Mouse (Mus musculus): ENCODE data around the gene Cxcl9.

Cxcl9 gene

DNA sequence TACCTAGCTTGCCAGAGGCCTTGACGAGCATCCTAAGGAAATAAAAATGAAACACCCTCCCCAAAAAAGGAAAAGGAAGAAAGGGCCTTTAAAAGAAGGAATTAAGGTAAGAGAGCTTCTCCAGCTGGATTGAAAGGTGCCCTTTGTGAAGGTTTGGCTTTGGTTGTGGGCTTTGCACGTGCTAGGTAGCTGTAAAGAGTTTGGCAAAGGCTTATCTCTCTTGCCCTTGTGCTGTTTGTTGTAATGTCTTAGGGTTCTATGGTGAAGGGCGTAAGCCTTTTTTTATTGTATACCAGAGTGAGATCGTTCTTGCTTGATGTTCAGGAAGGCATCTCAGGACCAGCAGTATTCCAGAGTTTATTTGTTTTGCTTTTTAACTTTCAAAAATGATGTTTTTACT is 12.7 kb upstream of the Cxcl9 start:
- 80% methylated on average over 4 of the region's 4 CpGs for WGBS

DNA sequence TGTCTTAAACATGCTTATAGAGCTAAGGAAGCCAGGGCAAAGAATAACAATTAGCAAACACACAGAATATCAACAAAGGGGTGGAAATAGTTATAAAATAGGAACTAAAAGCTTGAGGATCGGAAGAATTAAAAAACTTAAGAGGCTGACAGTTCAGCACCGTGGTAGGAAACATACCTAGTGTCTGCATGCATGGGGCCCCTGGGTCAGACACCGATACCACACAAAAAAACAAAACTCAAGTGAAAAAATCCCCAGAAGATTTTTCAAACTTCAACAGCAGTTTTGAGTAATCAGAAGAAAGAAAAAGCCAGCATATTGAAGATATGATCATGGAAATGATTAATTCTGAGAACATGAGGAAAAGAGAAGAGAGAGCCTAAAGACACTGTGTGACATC is 8.9 kb upstream of the Cxcl9 start:
- WGBS = 81% methylated on average over 3 of the region's 3 CpGs

DNA sequence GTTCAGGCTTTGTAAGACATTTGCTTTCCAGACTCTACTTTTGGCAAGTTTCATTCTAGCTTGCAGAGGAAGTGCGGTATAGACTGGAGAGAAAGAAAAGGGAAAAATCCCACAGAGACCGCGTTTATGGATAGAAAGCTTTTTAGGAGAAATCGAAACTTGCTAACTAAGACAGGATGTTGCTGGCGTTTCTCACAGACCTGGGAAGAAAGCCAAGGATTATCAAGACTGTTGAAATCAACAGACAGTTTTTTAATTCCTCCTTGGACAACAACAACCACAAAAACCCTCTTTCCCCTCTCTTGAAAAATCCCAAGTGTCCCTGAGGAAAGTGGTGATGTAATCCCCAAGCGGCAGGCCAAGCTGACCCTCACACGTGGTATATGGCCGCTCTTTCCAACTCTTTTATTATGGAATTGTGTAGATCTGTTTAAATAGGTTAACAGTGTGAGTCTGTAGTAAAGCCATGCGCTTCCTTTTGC is 4.5 kb upstream of the Cxcl9 start:
- 11% methylated on average over 9 of the region's 9 CpGs for WGBS

DNA sequence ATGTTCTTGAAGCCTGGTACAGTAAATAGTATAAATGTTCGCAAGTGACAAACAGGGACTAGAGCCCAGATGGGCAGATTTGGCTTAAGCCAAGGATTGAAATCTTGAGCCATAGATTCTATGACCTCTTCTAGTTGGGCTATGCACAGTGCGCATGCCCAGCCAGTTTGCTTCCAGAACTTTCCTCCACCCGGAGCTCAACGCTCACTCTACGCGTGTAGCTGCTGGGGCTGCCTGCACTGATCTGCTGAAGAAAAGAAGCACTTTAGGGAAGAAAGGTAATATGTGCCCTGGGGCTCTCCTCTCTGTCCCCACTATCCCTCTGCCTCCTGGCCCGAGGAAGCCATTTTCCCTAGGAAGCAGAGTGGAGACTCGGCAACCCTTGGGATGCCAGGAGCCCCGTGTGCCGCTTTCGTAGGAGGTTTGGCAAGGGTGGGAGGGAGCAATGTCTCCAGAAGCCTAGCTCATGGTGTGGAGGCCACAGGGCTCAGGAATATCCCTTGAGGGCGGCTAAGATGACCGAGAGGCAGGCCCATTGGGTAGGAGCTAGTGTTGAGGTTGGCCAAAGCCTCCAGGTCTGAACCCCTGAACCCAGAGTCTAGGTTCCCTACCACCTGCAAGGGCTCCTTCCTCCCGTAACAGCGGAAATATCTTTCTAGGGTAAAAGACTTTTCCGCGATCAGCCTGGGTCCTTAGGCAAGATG is 3.9 kb upstream of the Cxcl9 start, which contains the start of gene Art3:
Gene Art3, plus strand, starts transcription at position 193 of the 704 bp plus-strand sequence.
- WGBS = 86% methylated on average over 17 of the region's 17 CpGs

DNA sequence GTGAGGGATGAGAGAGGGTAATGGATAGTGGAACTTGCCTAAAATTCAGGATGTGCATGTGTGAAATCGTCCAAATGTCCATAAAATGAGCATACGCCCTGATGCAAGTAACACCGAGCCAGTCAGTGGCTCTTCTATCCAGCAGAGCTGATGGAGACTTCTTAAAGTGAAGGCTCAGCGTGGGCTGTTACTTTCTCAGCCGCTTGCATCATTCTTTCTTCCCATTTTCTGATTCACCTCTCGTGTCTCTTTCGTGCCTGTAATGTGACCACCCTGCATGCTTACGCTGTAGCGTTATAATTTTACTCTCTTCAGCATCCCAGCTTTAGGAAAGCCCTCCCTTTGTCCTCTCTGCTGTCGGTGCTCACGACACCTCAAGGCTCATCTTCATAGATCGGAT is 3.2 kb upstream of the Cxcl9 start:
- WGBS = 89% methylated on average over 12 of the region's 12 CpGs

DNA sequence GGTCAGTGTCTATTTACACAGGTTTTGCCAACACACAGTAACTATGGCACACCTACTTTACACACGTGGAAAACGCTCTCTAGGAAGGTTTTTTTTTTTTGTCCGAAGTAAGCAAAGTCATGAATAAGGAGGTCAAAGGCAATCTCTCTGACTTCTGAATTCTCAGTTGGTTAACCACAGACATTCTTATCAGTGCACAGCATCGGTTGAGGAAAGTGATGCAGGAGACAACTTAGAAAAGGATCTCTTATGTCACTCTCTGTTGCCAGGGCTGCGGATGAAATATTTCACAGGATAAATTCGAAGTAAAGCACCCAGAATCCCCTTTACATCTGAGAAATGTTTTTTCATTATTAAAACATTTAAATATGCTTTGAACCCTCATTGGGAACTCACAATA is 512 bp downstream of the Cxcl9 start:
- 84% methylated on average over 6 of the region's 6 CpGs for WGBS

DNA sequence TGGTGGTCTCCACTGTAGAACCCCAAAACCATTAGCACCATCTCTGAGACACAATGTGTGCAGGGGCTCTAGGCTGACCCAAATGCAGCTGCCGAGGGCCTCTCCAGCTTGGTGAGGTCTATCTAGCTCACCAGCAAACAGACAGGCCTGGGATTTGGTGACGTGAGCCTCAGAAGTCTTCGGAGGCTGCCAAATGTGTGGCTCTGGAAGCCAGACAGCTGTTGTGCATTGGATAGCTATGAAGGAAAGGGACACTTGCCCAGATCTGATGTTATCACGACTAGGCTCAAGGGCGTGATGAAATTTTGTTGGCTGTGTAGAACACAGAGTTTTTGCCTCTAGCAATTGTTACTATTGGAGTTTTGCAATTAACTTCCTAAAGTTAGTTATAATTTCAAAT is 4.6 kb downstream of the Cxcl9 start:
- 70% methylated on average over 5 of the region's 5 CpGs for WGBS

DNA sequence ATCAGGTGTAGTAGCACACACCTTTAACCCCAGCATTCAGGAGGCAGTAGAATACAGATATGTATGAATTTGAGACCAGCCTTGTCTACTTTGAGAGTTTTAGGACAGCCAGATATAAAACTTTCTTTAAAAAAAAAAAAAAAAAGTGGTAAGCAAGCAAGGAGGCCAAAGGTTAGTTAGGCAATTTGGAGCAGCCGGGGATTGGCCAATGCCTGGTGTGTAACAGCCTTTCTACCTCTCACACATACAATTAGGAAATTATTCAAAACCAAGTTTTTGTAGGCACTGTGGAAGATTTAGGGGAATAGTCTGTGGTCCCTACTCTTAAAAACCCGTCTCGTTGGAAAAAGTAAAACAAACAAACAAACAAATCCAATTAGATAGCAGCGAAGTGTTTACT is 5.3 kb downstream of the Cxcl9 start:
- 96% methylated on average over 4 of the region's 4 CpGs for WGBS

DNA sequence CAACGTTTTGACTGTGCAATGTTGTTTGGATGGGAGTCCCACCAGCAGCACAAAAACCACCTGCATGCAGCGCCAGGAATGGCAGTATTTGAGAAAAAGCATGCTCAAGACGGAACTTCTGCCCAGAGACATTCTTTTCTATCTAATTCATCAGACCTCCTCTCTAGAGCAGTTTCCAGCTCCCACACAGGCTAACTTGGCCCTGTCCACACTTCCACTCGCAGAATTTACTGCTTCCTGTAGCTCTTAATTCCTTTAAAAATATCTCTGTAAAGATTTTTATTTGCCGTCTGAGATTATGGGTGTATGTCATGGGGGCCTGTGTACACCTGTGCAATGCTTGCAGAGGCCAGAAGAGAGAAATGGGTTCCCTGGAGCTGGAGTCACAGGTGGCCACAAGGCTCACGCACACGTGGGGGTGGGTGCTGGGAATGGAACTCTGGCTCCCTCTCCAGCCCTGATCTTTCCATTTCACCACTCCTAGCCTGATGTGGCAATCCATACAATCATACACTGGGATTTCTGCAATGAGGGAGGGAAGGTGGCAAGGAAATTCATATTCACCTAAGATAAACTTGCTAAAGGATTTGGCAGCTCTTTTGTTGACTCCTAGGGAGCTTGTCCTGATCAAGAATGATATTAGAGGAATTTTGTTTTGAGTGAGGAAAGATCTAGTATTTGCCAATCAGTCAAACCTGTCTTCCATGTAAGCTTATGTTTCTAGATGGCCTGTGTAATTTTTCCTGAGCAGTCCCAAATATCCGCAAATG is 6.1 kb downstream of the Cxcl9 start:
- WGBS = 68% methylated on average over 8 of the region's 8 CpGs

DNA sequence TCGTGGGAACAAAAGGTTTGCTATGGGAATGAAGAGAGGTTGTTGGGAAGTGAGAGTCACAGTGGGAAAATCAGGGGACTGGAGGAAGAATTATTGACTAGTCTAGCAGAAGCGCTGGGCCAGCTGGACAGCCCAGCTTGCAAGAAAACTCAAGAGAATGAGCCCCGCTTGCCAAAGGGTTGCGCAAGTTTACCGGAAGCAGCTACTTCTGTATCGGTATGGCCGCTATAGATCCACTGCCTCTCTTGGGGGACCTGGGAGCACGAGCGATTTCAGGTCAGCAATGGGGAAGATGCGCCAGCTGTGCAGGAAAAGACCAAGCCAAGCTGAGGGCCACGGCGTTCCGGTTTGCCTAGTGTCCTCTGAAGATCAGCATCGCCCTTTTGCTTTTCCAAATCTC is 9.3 kb downstream of the Cxcl9 start:
- 87% methylated on average over 14 of the region's 14 CpGs for WGBS

DNA sequence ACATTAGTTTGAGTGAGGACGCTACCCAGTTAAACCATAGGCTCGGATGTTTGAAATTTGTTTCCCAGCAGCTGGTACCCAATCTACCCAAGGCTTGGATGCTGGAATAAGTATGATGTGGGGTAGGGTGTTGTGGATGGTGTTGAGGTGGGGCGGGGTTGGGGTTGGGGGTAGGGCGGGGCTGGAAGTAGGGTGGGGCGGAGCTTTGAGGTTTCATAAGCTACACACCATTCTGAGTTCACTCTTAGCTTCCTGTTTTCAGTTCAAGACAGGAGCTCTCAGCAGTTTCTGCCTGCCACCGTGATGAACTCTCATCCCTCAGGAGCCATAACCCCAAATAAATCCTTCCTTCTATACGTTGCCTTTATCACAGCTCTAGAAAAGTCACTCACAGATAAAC is 9.8 kb downstream of the Cxcl9 start:
- WGBS = 86% methylated on average over 7 of the region's 7 CpGs

DNA sequence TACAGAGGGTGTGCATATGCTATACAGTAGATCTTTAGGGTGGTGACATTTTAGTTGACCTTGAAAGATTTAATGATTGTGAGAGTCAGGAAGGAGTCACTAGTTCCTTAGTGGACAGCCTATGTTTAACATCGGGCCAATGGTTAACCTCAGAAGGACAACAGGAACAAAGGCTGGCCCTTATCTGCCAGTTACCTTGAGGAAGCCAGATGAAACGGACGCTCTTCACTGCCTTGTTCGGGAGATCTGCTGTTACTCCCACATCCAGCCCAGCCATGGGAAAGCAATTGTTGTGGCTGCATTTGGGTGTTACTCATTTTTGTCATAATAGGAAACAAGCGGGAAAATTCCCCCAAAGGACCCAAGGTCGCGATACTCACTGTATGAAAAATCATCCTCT is 14.1 kb downstream of the Cxcl9 start:
- WGBS = 81% methylated on average over 7 of the region's 7 CpGs

DNA sequence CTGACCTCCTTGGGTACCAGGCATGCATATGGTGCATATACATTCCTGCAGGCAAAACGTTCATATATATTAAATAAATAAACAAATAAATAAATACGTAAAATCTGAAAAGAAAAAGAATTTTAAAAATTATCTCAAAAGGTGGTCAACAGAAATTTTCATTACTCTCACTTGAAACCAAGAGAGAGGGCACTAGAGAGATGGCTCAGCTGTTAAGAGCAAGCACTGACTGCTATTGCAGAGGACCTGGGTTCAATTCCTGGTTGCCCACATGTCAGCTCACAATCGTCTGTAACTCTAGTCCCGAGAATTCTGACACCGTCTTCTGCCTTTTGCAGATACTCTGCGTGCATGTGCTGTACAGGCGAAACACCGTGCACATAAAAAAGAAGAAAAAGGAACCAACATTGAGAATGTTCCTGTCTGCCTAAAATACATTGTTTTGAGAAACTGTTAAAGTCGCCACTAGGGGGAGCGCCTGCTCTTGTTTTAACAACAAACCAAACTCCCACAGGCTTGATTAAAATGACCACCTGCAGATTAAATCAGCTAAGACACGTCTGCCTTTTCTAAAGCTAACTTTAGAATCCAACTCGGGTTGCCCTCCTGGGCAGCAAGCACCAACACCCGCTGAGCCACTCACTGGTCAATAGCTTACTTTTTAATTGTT is 15.7 kb downstream of the Cxcl9 start:
- 11% methylated on average over 13 of the region's 13 CpGs for WGBS

DNA sequence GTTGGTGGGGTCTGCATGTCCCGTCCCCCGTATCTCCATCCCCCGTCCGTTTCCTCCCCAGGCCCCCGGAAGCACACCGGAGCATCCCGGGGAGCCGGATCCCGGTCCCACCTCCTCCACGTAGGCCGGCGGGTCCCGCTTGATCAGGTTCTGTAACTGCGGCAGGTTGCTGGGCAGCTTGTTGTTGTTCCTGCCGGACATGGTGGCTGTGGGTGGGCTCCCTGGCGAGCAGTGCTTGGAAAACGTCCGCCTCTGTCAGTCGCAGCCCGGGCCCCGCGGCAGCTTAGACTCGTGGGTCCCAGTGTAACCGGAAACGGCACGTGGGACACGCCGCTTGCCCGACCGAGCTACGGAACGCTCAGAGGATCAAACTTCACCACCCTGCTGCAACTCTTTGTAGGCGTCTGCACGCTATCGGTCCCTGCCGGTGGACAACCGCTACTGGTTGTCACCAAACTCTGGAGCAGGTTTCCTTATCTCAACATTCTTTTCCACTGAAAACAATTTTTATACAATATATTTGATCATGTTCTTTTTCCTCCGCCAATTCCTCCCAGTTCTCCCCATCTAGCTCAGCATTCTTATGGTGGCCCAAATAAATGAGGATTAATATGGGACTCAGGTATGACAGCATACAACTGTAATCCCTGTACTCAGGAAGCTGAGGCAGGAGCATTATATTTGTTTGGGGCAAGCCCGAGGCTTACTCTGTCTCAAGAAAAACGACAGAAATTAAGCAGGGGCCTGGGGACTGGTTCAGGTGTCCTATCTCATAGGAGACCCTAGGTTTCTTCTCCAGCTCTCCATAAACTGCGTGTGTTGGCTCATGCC is 18.0 kb downstream of the Cxcl9 start, which contains the start of gene Sdad1:
Gene Sdad1, minus strand, starts transcription at position 799 of the 831 bp plus-strand sequence.
- WGBS = 3% methylated on average over 41 of the region's 41 CpGs

DNA sequence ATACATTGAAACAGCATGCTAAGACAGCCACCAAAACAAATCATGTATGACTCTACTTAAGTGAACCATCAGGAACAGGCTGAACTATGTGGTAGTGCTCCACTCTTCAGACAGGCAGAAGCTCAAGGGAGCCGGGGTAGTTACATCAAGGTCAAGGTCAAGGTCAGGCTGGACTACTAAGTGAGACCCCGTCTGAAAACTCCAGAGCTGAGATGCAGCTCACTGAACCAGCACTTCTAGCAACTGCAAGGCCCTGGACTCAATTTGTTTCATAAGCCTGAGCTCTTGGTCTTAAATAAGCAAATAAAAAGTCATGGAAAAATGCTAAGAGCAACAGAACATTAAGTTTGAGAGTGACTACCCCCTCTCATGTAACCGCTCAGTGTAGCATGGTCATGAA is 23.6 kb downstream of the Cxcl9 start:
- WGBS = 90% methylated on average over 3 of the region's 3 CpGs

DNA sequence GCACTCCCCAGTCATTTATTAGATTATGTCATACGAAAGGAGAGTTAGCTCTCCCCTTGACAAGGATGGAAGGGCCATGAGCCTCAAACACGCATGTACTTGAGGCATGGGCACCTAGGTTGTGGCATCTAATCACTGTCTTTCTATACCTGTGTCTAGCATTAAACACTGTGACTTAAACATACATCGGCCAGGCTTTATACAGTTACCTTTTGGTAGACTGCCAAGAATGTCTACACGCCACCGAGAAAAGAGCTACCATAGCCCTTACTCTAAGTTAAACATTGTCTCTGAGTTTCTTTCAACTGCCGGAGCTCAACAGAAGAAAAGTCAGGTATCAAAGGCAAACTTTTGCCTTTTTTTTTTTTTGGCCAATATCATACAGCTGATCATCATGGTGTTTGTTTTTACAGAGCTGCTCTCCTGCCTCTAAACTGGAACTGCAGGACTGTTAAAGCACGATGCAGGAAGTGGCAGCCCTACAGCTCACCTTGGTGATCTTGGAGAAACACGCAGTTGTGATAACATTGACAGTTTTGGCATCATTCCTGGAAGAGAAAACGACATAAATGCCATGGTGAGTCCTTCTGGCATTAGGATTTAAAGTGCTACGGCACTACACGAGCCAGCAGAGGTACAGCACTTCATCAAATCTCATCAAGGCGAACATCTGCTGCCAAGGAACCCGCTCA is 25.6 kb downstream of the Cxcl9 start:
- WGBS = 73% methylated on average over 13 of the region's 13 CpGs

DNA sequence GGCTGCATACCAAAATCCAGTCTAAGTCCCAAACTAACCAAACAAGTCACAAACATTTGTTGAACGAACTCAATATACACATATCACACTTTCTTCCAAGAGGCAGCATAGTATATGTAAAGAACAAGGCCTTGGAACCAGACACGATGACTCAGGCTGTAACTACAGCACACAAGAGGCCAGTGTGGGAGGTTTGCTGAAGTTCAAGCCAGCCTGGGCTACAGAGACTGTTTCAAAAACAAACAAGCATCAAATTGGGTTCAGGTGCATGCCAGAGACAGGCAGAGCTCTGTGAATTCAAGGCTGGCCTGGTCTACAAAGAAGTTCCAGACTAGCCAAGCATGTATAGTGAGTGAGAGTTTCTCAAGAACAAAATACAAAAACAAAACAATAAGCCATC is 33.4 kb downstream of the Cxcl9 start:
- WGBS = 69% methylated on average over 2 of the region's 2 CpGs

DNA sequence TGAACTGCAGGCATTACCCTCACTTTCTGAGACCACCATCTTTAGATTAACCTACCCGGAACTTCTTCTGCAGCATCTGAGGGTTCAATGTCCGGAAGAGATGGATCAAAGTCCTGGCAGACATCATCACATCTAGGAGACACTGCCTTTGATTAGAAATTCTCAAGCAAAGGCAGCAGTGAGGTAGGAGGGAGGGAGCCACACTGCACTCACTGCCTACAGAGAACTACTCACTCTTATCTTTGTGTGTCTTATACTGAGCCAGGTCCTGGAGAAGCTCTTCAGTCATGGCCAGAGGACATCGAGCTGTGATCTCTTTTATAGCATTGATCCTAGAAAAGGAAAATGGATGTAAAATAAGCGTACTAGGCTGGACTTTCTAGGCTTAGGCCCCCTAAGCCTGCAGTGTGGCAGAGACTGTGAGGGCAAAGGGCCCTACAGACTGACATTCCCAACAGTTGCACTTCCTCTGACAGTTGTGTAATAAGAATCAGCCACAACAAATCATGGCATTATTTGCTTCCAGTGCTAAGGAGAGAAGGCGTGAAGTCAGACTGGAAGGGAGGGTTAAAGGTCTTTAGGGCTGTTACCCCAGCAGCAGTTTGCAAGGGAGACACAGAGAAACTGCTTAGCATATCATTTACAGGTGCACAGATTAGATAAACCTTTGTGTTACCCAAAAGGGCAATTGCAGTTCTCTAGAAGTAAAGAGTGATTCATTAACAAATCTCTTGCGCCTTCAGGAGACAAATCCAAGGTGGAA is 36.0 kb downstream of the Cxcl9 start:
- WGBS = 96% methylated on average over 6 of the region's 6 CpGs

DNA sequence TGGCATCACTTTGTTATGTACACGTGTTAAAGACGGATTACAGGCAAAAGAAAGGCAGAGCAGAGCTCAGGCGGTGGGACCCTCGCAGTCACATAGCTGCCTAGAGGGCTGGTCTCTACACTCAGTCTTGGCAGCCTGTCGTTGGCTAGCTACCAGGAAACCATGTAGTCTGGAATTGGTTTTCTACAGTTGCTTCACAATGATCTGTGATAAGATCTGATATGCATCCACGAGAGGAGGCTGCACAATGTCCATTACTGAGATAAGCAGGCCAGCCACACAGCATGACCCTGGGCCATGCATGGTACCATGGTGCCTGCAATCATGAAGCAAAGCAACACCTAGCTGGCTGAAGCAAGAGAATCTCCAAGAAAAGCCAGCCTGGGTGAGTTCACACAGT is 40.0 kb downstream of the Cxcl9 start:
- 88% methylated on average over 6 of the region's 6 CpGs for WGBS

DNA sequence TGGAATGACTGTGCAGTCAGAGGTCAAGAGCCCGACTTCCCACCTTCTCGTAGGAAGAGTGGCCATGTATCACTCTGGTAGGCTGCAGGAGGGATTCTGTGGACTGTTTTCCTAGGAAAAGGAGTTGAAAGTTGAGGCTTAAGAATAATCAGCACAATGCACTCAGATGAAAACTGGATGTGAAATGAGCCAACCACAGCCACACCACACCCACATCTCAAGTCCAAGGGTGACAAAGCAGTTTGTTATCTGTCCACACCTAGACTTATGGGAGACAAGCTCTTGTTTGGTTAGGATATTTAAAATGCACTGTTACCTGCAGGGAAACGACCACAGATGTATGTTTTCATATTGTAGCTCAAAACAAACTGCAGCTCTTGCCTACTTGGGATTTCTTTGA is 44.8 kb downstream of the Cxcl9 start:
- 77% methylated on average over 3 of the region's 3 CpGs for WGBS
